Mouse (Mus musculus) gastrocnemius, postnatal 10 days (tissue): Measurements from ENCODE around the gene 3110018I06Rik. TPM values are rescaled to one million over a fixed set of nuclear protein-coding genes. Genes with fewer than 3 reads are reported as not detected.
A peak's percentile ranks its signal among the peaks of the same experiment; 100 is the strongest.

Experiments used
- DNase-seq: peaks from one replicate; pipeline ENCODE4 v3.0.0; 2021; ENCODE audit warnings: mixed read lengths
- long read RNA-seq, 2 experiments: library from polyadenylated mRNA; stranded (forward); transcript quantifications; one replicate each; pipeline ENCODE4 v2.0.0; 2021
- total RNA-seq, 2 experiments: library from RNA; stranded (reverse); gene quantifications; 2 replicates each; pipeline ENCODE4 v1.2.3; 2021

3110018I06Rik gene
- total RNA-seq = not detected
- long read RNA-seq, experiment 1 = 0 reads
- long read RNA-seq, experiment 2 = 0 reads

DNA sequence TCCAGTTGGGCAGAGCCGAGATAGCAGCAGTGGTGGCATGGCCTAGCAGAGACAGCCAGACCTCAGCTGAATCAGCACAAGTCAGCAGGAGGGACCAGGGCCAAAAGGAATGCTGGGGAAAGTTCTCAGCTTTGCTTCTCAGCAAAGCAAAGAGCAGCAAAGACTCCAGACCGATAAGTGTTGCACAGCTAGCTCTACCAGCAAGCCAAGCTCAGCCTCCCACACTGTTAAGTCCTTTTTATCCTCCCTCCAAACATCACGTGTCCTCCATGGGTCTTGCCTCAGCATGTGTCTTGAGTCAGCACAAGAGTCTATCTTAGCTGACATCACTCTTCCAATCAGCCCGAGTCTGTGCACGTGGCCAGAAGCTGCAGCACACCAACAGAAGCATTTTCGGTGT lies at the start of gene 3110018I06Rik:
TSS of gene 3110018I06Rik (plus strand) at position 262 of the 400 bp plus-strand sequence.
- no peak for DNase-seq

DNA sequence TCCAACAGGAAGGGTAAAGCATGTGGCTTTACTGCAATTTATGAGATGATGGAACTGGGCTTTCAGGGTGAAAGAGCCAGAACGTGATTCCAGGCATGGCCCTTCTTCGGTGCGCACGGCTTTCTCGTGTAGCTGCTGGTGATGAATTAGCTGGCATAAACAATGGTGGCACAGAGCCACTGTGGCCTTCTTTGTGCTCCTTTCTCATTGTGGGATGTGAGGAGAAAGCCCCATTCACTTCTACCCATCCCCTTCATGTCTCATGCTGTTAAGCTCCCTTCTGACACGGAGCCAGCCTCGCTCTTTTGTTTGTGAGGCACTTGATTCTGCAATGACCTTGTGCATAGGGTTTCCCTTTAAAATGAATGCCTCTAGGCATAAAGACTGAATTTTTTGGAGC lies 43.8 kb upstream of the 3110018I06Rik start:
- DNase-seq = no peak

DNA sequence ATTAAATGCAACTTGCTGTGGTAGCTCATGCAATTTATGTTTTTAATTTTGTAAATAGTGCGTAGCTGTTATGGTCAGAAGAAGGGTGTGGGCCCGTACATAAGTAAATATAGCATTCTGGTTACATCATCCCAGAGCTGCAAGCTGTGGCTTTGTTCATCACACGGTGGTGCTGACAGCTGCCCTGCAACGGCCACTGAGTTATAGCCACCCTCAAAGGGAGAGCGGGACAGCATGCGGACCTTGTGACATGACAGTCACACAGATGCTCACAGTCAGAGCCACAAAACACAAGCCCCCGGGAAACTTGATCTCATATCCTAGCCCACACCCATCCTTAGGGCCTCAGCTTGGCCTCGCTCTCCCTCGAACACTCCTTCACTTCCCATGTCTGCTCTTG lies 30.6 kb upstream of the 3110018I06Rik start:
- no peak for DNase-seq

DNA sequence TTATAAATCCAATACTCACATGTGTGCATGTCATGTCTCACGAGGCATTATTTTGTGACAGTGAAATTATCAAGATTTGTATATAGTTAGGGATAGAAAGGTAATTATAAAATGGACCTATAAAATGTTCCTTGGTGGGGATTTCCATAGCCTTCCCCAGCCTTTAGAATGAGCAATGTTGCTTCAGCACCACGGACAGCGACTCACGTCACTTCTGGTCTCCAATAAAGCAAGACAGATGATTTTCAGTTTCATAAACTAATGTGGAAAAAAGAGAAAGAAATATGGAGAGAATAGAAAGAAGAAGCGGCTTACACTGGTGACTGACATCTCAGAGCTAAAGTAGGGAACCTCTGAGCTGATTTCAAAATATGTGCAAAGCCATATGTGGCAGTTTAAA lies 23.7 kb upstream of the 3110018I06Rik start:
- peak; percentile 73 for DNase-seq

DNA sequence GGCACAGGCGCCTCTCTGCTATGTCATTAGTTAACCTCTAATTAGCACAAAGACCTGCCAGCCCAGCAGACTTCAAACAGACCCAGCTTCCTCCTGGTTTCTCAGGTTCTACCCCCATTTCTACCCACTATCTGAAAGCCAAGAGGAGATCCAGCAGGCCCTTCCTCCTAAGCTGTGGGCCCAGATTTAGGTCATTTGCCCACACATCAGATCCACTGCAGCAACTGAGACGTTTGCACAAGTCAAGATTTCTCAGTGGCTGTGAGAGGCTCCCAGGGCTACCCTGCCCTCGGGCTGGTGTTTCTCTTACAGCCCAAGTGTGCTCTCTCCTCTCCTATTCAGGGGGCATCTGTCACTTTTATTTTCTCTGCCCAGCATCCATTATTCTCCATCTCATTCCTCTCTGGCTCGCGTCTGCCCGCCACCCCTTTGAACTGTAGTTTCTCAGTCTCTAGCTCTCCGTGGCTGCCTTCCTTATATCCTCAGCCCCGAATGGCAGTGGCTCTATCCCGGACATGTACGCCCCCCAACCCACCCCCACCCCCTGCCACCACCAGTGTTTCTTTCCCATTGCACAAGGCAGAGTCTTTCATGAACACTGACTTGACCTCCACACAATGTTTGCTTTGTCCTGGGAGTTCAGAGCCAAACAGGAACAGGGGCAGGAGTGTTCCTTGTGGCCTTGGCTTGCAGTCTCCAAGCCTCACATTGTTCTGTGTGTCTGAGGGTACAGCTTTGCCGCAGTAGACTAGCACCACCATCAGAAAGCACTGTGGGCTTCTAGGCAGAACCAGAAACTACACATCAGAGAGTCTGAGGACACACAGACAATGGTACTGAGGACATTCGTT lies 11.8 kb upstream of the 3110018I06Rik start:
- DNase-seq = no peak

DNA sequence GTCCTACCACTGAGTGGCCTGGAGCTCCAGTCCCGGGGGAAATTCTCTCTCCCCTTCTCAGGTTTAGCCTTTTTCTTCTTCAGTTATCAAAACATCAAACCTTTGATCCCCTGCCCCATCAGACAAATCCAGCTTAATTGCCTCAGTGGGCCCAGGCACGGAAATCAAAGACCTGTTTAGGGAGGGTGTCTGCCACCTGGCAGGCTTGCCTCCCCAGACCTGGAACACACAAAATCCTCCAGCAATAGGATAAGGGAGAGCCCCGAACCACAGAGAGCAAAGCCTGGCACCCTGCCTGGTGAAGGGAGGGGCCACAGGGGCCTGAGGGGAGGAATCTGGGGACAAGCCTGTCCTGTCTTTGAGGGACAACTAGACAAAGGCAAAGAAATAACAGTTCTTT lies 9.1 kb upstream of the 3110018I06Rik start:
- no peak for DNase-seq

DNA sequence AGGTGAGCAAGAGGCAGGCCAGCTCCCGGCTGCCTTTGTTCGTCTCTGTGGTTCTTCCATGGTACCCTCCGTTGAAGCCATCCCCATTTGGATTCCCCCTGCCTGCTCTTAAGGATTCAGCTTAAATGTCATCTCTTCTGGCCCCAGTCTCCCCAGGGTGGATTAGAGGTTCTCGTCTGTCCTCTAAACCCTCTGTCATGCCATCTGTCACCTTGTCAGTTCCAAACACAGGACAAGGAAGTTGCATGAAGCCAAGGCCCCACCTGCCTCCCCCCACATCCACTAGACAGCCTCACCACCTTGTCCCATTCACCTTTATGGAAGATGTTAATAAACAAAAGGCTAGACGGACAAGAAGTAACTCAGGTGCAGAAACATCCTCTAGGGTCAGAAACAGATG lies 5.4 kb upstream of the 3110018I06Rik start:
- DNase-seq = no peak

DNA sequence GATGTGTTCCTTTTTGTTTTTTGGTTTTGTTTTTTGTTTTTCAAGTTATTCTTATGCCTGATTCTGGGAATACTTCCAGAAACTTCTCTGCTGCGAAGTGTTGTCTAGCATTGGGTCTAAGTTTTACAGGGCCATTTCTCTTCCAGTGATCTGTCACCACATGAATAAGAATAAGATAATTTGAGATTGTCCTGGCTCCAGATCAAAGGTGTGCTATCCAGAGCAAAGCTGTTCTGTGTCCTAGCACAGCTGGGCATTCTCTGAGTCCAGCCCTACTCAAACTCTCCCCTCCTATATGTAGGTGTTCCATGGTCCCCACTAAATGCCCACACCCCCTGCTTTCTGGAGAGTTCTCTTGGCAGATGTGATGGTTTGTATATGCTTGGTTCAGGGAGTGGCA lies 2.9 kb downstream of the 3110018I06Rik start:
- no peak for DNase-seq

DNA sequence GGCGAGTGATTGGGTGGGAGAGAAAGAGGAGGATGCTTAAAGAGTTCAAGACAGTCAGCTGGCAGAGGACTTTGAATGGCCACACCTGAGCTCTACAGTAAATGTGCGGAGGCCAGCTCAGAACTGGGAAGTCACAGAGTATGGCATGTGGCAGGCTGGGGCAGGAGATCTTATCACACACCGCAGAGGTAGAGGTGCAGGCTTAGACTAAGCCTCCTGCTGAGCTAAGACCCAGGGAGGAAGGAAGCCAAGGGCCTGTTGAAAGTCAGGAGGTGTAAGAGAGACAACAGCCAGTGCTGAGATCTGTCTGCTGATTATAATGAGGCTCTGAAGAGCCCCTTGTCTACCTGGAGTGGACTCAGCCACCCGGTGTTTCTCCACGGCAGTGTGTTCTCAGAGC lies 8.5 kb downstream of the 3110018I06Rik start:
- no peak for DNase-seq

DNA sequence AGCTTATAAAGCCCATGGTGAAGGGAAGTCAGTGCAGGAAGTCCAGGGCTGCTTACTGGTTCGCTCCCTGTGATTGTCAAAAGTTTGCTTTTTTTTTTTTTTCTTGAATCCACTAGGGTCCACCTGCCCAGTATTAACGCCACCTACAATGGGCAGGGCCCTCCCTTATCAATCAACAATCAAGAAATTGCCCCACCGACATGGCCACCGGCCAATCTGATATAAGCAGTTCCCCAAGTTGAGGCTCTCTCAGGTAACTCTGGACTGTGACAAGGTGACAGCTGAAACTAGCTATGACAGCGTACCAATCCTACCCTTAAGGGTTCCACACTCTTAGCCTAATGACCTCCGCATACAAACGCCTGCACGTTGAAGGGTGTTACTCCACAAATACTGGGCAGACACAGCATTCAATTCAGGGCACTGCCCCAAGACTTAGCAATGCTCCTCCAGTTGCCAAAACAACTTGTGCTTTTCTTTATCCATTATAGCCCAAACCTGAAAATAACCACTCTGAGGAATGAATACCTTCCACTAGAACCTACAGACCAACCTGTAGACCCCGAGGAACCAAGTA lies 21.3 kb downstream of the 3110018I06Rik start:
- no peak for DNase-seq

DNA sequence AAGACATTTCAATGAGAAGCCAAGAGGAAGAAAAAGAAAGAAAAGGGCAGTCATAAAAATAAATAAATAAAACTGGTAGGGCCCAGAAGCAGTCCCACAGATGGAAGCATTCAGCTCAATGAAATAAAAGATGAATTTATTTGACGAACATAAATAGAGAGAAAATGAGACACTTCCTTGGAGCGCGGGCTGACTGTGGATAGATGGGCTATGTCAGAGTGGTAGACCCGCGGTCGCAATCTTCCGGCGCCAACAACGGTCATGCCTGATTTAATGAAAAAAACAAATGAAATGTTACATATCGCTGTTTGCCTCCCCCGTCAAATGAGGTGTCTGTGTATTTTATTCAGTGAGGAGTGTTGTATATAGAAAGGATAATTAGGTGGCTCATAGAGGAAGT lies 22.7 kb downstream of the 3110018I06Rik start:
- no peak for DNase-seq

DNA sequence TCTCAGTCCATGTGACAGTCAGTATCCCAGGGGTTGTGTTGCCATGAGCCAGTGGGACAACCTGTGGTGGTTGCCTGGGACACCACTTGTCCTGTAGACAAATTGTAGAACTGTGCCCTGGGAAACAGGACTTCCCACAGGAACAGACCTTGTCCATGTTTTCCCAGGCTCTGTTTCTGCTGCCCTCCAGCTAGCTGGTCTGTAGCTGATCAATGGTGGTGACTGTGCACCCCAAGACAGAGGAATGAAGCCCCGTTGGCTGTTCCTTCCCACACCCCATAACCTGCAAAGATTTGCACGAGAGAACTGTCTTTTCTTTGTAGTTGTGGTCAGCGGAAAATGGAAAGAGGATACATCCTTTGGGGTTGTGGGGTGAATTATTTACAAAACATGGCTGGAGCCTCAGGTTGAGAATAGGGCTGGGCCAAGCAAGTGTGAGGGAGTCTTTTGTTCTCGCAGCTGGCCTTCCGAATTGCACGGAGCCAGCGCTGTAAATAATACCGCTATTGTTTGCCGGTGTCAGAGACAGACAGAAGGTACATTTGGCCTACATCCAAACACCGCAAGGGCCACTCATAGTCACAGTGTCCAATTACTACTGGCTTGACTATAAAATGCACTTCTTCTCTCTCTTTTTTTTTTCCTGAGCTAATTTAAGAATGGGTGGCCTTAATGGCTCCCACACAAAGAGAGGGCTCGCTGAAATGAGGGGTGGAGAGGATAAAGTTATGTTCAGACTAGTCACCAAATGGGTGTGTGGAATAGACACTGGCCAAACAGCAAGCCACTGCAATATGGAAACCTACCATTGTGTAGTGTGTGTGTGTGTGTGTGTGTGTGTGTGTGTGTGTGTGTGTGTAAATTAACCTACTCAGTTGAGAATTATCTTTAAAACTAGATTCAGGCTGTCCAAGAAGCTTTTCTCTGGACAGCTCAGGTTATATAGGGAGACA lies 28.1 kb downstream of the 3110018I06Rik start:
- no peak for DNase-seq

DNA sequence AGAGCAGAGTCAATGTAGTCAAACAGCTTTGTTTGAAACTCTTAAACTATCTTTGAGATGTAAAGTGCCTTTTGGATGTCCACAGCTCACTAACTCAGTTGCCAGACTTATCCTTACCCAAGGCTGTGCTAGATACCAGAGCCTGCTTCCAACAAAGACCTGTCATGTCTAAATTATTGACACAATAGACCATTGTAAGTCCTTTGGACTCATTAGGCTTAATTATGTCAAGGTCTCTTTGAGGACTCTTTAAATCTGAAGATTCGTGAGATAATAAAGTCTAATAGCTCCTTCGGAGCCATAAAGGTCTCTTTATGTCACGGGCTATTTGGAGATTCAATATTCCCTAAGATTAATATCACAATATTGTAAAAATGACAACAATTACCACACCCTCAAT lies 32.5 kb downstream of the 3110018I06Rik start:
- DNase-seq = no peak

DNA sequence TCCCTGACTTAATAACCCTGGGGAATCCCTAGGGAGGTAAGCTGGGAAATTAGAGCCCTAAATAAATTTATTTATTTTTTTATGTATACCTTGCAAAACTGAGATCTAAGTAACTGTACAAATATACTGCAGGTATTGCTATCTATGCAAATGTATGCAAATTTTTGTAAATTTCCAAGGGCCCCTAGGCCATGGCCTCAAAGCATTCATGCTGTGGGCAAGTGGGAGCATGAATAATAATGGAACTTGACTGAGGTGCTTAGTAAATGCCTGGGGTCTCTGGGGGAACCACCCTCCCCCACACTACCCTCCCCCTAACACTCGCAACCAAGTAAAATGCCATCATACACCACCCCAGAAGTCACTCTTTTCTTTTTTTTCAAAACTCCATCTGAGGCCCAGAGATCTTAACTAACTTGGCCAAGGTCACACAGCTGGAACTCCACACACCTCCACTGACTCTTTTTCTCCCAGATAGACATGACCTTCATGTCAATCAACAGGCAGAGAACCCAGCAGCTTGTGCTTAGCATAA lies 40.0 kb downstream of the 3110018I06Rik start:
- DNase-seq = no peak

DNA sequence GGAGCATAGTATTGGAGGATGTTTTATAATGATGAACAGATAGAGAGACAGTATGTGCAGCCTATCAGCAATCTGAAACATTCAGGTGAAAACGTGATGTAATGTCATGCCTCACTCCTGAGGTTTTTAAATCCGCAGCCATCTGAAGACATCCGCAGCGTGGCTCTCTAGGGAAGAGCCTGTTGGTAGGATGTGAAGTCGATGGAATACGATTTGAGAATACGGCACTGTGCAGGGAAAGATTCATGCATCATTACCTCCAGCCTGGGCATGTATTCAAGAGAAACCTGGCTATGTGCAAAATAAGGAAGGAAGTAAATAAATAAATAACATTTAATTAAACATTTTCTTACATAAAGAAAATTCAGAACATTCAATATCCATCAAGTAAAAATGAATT lies 44.4 kb downstream of the 3110018I06Rik start:
- DNase-seq = no peak
